Mouse (Mus musculus): Measurements from ENCODE around the gene Slc25a40. TPM values are rescaled to one million over a fixed set of nuclear protein-coding genes. Genes with fewer than 3 reads are reported as not detected.

The Slc25a40 gene
- 9.0 and 10.5 TPM in 2 replicates for polyA plus RNA-seq (2015; fragmentation: Nextera tagmentation; extraction: Ambion mirVana)

GRCm38 (mm10) chr5:8422157-8422931, at the start of gene Slc25a40, which contains the start of gene Dbf4:
Gene Slc25a40, plus strand, starts transcription at chr5:8422850.
Gene Dbf4, minus strand, starts transcription at chr5:8422716.

Other genes with a start within 250 kb of the Slc25a40 start
- 1.1 TPM in 2 replicates for gene Adam22, start 54.7 kb upstream of the Slc25a40 start, polyA plus RNA-seq (2015; fragmentation: Nextera tagmentation; extraction: Ambion mirVana)
- 35.5 and 40.2 TPM in 2 replicates for gene Dbf4, start 134 bp upstream of the Slc25a40 start, polyA plus RNA-seq (2015; fragmentation: Nextera tagmentation; extraction: Ambion mirVana)
- 0.20 and 0.28 TPM in 2 replicates for gene Rundc3b, start 200.1 kb downstream of the Slc25a40 start, polyA plus RNA-seq (2015; fragmentation: Nextera tagmentation; extraction: Ambion mirVana)
- gene Abcb1a, start 237.2 kb downstream of the Slc25a40 start, polyA plus RNA-seq (2015; fragmentation: Nextera tagmentation; extraction: Ambion mirVana), result 0.95 and 1.1 TPM in 2 replicates

All from spleen, postnatal 0 days (tissue).